Mouse (Mus musculus) embryo, embryonic 9.5 days (tissue): ENCODE data around the gene Gm47841.

Experiments used
- DNase-seq: peaks from one replicate; pipeline ENCODE4 v3.0.0-alpha.2; 2017; ENCODE audit errors: extremely low spot score

Gene Gm47841

DNA sequence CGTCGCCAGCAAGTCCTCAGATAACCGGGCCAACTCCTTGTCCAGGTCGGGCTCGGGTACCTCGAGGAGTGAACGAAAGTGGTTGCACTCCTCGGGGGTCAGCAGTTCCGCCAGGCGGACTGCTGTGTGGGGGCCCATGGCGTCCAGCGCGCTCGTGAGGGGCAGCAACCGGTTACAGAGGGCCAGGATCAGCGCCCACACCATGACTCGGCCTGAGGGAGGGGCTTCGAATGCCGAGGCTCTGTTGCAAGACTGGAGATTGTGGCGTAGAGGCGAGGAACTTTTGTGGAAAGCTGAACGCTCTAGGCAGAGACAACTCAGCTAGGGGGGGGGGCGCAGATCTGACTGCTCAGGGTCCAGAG, at the start of gene Gm47841:
Gm47841 (minus strand) TSS at position 204 of the 362 bp plus-strand sequence.
- DNase-seq, result no peak

DNA sequence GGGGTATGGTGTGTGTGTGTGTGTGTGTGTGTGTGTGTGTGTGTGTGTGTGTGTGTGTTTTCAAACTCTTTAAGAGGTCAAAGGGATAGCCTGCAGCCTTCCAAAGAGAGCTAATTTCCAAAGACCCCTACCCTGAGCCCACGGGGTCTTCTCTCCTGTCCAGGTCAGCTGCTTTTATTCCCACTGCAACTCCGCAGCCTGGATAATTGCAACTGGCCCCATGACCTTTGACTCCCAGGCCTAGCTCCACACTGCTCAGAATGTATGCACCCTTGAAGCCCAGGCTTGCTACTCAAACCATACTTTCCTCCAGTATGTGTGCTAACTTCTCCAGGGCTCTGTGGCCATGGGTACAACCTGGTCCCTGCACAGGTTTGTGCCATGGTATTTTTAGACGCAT, 48.2 kb upstream of the Gm47841 start:
- peak; percentile 63 for DNase-seq

DNA sequence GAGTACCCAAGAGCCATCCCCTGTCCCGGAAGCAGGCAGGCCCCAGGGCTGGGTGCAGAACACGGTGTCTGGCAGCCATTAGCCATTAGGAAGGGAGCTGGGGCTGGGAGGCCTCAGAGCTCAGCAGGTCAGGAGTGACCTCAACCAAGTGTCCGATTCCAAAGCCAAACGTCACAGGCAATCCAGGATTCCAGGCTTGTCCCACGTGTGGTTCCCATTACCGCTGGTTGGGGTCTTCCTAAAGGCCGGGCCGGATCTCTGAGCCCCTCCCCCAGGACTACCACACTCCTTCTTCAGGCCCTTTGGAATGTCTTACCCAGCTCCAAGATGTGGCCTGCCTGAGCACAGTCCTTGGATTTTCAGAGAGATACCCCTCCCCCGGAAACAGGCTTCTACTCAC, 47.8 kb upstream of the Gm47841 start:
- peak; percentile 68 for DNase-seq

DNA sequence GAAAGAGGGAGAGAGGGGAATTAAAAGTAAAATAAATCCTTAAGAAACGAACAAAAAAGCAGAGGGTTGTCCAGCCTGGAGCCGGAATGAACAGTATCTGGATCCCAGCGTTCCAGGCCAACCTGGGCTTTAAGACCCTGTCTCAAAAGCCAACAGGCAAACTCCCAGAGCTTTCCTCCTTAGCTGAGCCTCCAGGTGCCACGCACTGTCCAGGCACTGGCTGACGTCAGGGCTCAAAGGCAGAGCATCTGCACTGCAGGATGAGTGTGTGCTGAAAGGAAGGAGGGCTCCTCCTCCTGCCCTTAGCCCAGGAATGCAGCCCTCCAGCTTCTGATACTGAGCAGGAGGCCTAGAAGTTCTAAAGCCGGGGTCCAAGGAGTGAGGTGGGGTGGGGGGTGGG, 46.8 kb upstream of the Gm47841 start:
- DNase-seq, result no peak

DNA sequence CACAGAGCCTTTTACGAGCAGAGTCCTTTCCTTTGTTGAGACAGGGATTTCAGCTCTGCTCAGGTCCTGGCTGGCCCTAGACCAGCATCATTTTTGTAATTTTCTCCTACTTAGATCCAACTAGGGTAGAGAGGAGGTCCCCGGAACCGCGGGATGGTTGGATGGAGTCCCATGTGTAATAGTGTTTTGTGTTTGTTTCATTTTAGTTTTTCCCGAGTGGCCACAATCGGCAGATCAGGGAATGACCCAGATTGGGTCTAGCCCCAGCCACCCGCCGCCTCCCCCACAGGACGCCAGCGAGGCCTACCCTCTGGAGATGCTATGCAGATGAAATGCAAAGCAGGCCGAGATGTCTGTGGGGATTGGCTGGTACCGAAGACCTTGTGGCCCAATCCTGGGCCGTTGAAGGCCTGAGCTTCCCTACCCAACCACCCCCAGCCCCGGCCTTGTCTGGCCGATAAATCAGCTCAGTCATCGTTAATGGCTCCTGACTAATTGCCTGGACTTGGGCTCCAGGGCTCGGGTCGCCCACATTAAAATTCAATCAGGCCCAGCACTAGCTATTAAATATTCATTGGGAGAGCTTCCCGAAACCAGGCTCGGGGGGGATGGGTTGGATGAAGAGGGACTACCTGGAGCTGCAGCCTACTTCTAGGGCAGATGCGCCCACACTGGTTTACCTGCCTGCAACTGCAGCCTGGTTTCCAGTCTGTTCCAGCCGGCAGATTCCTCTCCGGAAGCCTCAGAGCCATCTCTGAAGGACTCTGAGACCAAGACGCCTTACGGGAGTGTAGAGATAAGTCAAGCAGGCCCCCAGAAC, 45.8 kb upstream of the Gm47841 start:
- peak; percentile 84 for DNase-seq

DNA sequence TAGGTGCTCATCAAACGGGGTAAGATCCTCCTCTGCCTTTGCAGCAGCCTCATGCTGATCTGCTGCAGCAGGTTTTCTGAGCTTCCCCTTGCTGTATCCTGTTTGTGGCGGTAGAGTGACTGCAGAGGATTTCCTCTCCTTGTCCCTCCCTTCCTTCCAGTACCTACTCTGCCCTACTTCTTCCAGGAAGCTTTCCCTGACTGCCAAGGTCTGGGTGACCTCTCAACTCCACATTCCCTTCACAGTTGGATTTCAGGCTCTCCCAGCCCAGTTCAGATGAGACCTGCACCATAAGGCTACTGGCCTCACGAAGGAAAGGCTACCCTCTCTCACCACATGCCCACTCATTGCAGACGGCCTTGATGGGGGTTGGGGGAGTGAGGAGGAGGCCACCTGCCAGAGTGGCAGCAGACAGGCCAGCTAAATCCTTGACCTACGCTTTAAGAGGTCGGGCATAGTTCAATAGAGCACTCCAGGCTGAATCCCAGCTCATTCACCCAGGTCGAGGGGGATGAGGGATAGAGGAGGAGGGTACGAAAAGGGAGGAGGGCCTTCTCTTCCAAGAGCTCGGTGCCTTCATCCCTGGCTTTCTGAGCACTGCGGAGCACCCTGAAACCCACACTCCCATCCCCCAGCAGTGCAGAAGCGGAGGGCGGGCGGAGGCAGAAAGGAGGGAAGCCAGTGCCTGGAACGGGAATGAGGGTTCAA, 45.1 kb upstream of the Gm47841 start:
- DNase-seq, result peak; percentile 66

DNA sequence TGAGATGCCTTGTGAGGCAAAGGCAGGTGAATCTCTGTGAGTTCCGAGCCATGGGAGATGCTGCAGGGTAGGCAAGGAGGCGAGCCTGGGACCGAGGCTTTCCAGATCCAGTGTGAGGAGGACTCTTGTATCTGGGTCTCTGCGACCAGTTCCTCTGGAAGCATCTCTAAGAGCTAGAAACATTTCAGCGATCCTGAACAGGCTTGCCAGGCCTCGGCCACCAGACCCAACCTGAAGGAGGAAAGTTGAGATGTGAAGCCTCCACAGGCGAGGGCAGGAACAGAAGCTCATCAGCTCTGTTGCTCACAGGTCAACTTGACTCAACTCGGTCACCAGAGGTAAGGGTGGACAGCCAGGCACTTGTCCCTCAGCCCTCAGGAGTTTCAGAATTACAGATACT, 44.4 kb upstream of the Gm47841 start:
- no peak for DNase-seq

DNA sequence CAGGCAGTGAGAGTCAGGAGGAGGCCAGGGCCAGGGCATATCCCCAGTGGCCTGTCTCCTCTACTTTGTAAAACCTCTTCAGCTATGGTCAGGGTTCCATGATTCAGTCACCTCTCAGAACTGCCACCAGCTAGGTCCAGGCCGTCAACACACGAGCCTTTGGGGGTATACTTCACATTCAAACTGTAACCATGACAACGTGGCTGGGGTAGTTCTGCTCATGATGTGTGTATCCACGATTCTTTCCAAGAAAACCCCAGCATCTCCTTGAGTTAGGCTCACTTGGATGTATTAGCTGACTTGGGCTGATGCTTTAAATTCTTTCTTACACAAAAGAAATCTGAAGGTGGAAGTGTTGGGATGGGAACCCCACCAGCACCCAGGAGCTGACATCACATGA, 41.1 kb upstream of the Gm47841 start:
- no peak for DNase-seq

DNA sequence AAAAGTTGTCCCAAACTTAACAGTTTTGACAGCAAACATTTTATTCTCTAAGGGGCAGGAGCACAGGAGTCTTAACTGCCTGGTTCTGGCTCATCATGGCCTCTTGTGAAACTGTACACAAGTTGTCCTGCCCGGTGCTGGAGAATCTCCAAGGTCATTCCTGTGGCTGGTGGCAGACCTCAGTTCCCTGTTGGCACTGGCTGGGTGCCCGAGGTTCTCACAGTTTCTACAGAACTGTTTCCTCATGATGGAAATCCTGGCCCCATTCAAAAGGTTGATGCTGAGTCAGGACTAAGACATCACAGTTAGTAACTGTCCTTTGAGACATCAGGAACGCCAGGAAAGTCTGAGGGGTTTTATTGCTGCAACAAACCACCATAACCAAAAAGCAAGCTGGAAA, 39.8 kb upstream of the Gm47841 start:
- DNase-seq, result no peak

DNA sequence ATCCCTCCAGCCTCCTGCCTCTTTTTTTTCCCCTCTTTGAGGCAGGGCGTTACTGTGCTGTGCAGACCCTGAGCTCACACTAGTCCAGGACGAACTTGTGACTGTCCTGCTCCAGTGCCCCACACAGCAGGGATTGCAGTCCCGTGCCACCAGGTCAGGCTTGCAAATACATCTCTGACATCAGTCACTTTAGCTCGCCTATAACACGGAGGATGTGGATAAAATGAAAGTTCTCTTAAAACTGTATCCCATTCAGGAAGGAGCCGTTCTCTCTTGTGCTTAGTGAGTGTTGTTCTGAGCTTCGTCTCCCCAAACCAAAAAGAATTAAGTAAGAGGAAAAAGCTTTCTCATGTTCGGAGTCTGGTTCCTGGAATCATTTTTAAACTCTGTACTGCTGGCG, 39.3 kb upstream of the Gm47841 start:
- DNase-seq, result no peak

DNA sequence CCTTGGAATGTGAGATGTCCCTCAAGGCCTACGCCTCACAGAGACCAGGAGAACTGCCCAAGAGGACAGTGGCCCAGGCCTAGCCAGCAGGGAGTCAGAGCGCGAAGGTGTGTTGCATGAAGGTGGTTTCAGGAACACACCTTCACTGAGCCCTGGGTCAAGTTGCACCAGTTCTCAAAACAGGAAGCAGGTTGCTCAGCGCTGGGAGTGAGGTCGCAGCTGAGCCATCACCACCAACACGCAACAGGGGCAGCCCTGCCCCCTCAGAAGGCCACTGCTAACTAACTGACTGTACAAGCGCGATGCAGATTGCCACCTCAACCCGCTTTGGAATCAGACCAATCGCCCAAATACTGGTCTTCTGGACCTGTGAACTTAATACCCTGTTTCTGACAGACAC, 37.3 kb upstream of the Gm47841 start:
- DNase-seq, result no peak

DNA sequence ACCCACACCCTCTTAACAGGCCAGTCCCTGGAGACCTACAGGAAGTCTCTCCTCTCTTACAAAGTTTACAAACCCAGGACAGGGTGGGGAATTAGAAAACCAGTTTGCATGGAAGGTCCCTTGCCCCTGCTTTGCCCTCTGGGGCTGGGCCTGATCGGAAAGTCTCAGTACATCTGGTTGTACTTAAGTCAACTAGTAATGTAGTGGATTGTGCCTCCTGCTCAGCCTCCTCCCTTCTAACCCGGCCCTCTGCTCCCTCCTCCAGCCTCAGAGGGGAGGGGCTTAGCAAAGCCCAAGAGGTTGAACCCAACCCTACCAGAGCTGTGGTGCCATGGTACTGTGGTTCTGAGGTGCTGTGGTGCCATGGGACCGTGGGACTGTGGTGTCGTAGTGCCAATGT, 35.0 kb upstream of the Gm47841 start:
- DNase-seq, result no peak

DNA sequence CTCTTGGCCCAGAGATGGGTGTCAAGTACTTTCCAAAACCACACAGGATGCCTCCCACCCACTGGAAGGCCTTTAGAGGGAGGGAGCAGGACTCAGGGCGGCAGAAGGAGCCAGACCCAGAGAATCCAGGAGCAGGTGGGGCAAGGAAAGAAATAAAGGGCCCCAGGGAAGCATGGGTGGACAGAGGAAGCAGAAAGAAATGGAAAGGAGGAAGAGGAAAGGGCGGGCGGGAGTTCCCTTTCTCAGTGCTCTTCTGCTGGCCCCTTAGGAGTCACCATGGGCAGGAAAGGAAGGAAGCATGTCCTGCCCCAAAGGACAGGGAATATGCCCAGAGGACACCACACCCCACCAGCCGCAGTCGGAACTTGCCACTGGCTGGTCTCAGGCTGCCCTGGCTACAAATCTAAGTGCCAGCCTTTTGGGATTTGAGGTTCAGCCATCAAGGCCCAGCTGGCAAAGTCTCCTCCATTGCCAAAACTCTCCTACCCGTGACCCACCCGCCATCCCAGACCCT, 33.9 kb upstream of the Gm47841 start:
- DNase-seq, result no peak

DNA sequence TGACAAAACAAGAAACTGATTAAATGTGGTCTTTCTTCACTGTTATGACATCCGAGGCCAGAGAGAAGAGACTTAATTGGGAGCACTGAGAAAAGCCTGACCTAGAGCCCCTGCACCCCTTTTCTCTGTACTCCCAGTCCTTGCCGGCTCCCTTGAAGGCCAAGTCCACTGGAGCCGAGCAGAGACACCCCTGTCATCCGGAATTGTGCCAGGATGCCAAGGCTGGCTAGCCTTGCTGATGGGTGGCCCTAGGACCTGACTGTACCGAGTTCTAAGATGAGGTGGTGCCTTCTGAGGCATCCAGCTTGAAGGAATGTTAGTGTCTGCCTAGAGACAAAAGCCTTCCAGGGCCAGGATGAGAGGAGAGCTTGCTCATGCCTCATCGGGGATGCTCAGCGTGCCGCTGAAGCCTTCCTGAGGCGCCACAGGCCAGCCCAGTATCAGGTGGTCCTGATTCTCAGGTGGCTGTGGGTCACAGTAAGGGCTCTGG, 32.9 kb upstream of the Gm47841 start:
- no peak for DNase-seq

DNA sequence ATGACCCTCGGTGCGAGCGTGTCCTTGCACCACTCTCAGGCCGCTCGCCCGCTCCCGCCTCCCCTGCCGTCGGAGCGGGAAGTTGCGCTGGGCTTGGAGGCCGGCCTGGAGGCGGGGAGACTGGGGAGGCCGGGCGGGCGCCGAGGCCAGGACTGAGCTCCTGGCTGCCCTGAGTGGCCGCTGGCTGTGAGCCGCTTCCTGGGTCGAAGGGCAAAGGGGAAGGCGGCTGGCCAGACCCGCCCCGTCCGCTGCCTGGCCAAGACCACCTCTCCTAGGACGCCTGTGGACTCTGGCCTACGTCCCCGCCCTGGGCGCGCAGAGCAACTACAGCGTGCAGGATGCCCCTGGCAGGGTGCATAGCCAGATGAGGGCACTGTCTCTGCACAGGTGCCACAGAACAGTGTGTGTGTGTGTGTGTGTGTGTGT, 31.5 kb upstream of the Gm47841 start:
- peak; percentile 92 for DNase-seq

DNA sequence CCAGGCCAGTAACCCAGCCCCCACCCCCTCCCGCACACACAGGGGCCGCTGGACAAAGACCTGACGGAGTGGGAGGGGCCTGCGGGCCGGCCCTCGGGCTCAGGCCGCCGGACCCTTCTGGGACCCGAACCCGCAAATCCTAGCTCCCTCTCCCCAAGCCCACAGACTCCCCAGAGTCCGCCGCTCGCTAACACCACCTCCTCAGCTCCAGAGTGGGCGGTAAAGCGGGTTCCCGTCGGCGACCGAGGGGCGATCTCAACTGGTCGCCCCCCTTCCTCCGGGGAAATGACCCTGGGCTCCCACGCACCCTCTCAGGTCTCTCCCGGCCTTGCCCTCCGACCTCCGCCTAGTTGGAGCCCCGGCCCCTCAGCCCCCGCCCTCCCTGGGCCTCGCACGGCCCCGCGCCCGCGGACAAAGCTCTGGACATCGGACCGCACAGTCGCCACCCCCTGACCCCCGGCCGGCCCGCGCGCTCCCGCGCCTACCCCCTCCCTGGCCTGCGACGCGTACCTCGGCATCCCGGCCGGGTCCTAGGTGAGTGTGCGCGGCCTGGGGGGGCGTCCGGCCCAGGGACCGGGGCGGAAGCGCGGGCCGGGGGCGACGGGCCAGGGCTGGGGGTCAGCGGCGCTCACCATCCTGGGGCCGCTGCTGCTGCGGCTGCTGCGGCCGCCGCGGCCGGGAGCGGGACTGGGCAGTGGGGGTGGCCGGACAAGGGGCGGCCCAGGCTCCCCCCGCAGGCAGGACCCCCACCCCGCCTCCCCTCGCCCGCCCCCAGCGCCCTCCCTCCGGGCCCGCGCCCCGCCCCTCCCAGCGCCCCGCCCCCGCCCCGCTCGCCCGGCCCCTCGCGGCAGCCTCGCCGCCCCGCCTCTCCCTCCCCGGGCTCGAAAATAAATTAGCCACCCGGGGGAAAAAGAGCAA, 30.9 kb upstream of the Gm47841 start, which contains the start of gene Fignl2:
Fignl2 (minus strand) TSS at position 755 of the 918 bp plus-strand sequence.
- peak; percentile 86 for DNase-seq

DNA sequence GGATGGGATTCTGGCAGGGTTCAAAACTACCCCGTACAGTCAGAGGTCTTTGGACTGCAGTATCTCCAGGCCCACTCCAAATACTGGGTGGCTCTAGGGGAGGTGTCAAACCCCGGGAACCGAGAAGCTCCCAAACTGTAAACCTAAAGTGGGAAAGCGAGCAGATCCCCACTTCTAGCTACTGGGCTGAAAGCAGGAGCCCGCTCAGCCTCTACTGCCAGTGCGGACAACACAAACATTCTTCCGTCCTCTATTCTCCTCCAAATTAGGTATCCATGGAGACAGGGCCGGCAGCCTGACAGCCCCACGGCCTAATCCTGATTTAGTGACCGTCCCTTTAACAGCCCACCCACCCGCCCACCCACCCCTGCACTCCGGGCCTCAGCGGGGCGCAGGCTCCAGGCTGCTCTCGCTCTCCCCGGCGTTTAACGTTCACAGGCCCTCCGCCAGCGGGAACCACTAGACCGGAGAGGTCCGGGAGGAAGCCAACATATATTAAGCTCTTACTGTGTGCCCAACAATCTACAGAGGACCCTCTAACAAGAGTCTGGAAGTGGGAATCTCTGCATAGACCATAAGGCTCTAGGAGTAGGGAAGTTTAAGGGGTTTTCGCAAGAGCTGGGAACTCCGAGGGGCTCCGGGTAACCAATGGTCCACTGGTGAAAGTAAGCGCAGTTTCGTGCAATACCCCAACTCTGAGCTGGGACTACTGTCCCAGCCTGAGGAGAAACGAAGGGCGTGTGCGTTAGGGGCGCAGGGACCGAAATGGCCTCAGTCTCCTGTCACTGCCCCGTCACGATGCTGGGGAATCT, 30.0 kb upstream of the Gm47841 start:
- peak; percentile 72 for DNase-seq

DNA sequence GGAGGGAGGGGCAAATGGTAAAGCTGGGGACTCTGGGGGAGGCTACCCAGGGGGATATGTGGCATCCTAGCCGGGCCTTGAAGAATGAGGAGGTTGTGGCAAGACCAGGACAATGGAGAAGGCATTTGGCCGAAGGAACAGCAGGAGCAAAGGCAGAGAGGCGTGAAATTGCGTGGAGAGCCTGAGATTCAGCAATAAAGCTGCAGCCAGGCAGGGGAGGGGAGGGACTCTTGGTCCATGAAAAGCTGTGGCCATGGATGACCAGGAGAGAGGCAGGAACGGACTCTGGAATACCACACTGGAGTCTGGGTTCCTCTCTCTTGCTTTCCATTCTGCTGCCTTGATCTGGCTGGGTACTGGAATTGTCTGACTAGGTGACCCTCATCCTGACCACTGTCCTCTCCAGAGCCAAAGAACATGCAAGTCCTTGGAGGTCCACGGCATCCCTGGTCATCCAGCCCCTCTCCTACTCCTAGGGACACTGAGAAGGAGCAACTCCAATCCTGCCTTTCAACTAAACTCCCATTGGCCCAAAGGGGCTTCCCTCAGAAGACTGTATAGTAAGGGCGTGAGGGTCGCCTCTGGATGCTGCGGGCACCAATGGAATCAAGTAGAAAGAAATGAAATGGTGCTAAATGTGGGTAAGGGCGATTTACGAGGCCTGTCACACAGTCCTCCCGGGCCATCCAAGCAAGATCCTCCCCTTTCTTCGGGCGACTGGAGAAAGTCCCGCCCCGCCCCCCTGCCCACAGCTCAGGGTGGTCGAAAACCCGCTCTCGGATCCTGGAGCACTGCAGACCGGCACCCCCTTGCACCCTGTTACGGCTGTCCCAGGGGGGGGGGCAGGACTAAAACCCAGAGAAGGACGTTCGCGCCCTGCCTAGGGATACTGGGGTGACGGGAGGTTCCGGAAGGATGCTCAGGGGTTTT, 29.1 kb upstream of the Gm47841 start:
- peak; percentile 66 for DNase-seq

DNA sequence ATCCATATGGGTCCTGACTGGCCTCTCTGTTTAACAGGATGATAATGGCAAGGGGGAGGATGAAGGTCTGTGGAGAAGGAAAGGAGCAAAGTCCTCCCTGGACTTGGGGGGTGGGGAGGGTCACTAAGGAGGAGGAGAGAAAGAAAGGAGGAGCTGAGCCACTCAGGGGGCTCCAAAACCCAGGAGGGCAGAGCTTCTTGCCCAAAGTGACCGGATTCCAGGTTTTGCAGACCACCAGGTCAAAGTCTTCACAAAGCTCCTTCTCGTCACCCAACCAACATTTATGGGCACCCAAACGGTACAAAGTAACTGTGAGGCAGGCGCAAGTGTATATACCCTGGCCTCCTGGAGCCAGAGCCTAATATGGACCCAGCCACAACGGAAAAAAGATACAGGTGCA, 28.5 kb upstream of the Gm47841 start:
- no peak for DNase-seq

DNA sequence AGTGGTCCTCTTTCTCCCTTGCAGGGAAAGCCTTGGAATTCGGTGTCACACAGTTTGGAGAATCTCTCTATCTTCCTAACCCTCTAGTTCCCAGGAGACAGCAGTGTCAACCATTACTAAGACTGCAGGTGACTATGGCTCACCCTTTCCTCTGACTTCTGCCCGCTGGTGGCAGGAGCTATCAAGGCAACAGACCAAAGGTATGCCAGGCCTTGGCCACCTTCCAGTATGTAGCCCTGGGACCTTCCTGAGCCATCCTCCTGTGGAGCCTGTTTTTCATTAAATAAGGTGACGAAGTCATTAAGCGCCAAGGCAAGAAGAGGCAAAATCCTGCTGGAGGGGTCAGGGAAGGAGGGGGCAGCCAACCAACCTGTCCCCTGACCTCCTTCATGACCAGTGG, 28.0 kb upstream of the Gm47841 start:
- no peak for DNase-seq
